Mouse (Mus musculus): ENCODE results near the gene Gdpgp1. TPM values are rescaled to one million over a fixed set of nuclear protein-coding genes. Genes with fewer than 3 reads are reported as not detected.

Gene Gdpgp1
- total RNA-seq, 1 experiment from 2014 or later, result 5.6 TPM

DNA sequence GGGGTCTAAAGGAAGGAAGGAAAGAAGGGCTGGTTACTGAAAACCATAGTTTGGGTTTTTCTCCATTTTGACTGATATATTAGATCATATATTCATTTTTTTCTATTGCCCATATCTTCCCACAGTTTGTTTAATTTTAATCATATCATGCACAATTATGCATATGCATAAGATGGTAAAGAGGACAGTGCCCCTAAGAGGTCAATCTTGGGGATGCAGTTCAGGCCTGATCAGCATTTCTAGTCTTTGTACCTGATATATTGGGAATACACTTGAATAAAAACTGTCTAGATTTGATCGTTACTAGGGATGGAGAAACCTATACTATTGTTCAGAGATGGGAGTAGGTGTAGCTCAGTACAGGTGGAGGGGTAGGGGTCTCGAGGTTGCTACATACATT, 48.3 kb downstream of the Gdpgp1 start:
- DNase-seq, result no peak

GRCm38 (mm10) chr7:80281646-80282045, 49.0 kb downstream of the Gdpgp1 start:
- peak; percentile 28 for DNase-seq

- no peak for DNase-seq
These were observed 50.7 kb downstream of the Gdpgp1 start for GRCm38 (mm10) chr7:80283226-80283918.

- DNase-seq, result no peak
These were observed 51.7 kb downstream of the Gdpgp1 start for GRCm38 (mm10) chr7:80284391-80284790.

GRCm38 (mm10) chr7:80285725-80286124, 53.1 kb downstream of the Gdpgp1 start:
- DNase-seq, result no peak

DNA sequence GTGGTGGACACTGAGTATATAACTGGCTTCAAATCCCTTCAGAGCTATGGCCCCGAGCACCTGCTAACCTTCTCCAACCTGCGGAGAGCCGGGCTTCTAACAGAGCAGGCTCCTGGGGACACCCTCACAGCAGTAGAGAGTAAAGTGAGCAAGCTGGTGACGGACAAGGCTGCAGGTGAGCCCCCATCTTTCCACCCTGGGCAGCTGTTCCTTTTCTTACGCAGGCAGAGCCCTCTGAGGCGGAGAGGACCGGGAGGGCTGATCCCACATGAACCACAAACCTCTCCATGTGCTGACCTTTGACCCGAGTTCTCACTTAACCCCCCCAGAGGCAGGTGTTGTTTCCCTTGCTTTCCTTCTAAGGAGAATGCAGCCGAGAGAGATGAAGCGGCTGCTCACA, 55.1 kb downstream of the Gdpgp1 start:
- no peak for DNase-seq

Other genes starting within 250 kb of the Gdpgp1 start
- 18.5 and 21.4 TPM in 2 replicates for gene Zfp710, start 208.1 kb upstream of the Gdpgp1 start, total RNA-seq (2021)
- gene Idh2, start 117.5 kb upstream of the Gdpgp1 start, total RNA-seq (2021), result 152 and 173 TPM in 2 replicates
- gene Sema4b, start 46.0 kb upstream of the Gdpgp1 start, total RNA-seq (2021), result 68.9 and 70.0 TPM in 2 replicates
- gene Cib1, start 52 bp upstream of the Gdpgp1 start, total RNA-seq (2021), result 62.4 and 68.2 TPM in 2 replicates
- gene Ttll13, start 13.5 kb downstream of the Gdpgp1 start, total RNA-seq (2021), result 0.57 and 2.1 TPM in 2 replicates
- 50.3 and 64.1 TPM in 2 replicates for gene Ngrn, start 28.4 kb downstream of the Gdpgp1 start, total RNA-seq (2021)
- 23.9 and 29.9 TPM in 2 replicates for gene Vps33b, start 36.8 kb downstream of the Gdpgp1 start, total RNA-seq (2021)
- gene Prc1, start 61.6 kb downstream of the Gdpgp1 start, total RNA-seq (2021), result 17.8 and 23.2 TPM in 2 replicates
- gene Rccd1, start 91.6 kb downstream of the Gdpgp1 start, total RNA-seq (2021), result 15.4 and 19.1 TPM in 2 replicates
- gene Unc45a, start 108.1 kb downstream of the Gdpgp1 start, total RNA-seq (2021), result 47.0 and 49.5 TPM in 2 replicates
- gene Hddc3, start 110.2 kb downstream of the Gdpgp1 start, total RNA-seq (2021), result 32.8 and 37.9 TPM in 2 replicates
- 92.6 and 109 TPM in 2 replicates for gene Man2a2, start 138.5 kb downstream of the Gdpgp1 start, total RNA-seq (2021)
- 10.0 and 12.0 TPM in 2 replicates for gene Fes, start 155.1 kb downstream of the Gdpgp1 start, total RNA-seq (2021)
- gene Furin, start 172.6 kb downstream of the Gdpgp1 start, total RNA-seq (2021), result 157 and 167 TPM in 2 replicates